Mouse (Mus musculus): ENCODE results near the gene Heatr9.
"Not testable (repeated sequence)": the region's sequence is repeated elsewhere in the genome, so short reads cannot be mapped to it uniquely, and the experiment has no call there.

Heatr9 gene

DNA sequence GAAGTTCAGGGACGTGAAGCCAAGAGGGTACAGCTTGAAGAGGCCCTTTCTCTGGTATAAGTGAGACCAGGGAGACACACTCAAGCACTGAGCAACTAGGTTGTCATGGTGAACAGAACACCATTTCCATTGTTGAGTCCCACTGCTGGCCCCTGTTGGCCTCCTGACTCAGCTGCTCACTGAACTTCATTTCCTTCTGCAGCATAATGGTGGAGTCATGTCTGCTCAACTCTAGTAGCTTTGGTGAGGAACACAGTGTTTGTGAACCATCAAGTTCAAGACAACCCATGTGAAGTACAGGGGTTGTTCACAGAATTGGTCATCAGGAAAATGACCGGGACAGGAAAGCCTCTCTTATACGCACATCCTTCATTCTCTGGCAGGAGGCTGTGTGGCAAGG lies at the start of gene Heatr9:
Gene Heatr9 (minus strand): TSS at position 101 of the 400 bp plus-strand sequence.
- no peak for DNase-seq (ENCODE audit: low spot score)

DNA sequence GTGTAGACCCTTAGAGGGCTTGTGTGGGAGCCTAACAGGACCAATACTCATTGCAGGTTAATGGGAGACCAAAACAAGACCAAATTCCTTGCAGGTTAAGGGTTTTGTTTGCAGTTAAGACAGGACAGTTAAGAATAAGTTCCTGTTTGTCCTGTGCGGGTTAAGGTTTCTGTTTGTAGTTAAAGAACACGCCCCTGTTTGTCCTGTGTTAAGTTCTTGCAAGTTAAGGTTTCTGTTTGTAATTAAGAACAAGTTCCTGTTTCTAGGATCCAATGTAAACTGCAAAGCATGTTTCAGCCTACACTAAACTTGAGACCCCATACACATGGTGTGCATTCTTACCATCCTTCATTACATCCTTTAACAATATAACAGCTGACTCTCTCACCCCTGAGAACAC lies 48.2 kb upstream of the Heatr9 start:
- no peak for DNase-seq (ENCODE audit: low spot score)

DNA sequence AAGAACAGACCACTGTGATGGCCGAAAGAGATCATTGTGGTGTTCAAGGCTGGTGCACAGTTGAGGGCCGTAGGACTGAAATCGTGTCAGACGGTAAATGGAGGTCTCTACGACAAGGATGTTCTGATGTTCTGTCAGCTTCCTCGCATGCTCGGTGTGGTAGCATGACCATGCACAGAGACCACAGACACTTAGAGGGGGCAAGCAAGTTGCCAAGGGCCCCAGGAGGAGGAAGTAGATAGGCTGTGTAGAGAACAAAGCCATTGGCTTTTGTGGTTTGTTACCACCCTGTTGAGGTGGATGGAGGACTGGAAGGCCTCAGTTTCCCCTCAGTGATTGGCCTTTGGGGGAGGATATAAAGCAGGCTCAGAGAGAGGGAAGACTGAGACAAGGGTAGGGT lies 47.3 kb upstream of the Heatr9 start:
- no peak for DNase-seq (ENCODE audit: low spot score)

DNA sequence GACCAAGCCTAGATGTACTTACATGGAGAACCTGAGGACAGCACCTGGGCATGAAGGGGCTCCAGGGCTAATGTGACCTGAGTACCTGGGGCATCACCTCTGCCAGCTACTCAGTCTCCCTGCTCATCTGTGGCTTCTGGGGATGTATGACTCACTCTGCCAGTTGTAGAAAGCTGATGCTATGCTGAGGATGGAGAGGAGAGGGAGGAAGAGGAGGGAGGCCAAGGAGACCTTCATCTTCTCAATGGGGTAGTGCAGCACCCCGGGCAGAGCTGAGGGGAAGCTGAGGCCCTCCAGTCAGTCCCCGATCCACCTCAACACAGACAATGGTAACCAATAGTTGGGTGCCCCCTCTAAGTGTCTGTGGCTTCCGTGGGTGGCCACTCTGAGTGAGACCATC lies 46.8 kb upstream of the Heatr9 start:
- no peak for DNase-seq (ENCODE audit: low spot score)

DNA sequence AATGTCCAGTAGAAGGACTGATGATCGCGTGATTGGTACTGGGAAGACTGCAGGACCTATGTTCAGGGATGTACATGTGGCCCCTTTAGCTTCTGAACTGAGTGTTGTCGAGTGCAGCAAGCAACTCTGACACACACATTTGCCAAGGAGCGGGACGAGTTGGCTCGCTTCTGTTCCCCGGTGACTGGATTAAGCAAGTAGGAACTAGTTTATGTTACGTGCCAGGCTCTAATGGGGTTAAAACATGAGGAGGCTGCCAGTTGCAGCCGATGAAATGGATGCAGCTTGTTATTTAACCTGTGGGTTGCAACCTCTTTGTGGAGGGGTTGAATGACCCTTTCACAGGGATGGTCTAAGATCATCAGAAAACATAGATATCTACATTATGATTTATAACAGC lies 46.1 kb upstream of the Heatr9 start:
- DNase-seq (ENCODE audit: low spot score): no peak

DNA sequence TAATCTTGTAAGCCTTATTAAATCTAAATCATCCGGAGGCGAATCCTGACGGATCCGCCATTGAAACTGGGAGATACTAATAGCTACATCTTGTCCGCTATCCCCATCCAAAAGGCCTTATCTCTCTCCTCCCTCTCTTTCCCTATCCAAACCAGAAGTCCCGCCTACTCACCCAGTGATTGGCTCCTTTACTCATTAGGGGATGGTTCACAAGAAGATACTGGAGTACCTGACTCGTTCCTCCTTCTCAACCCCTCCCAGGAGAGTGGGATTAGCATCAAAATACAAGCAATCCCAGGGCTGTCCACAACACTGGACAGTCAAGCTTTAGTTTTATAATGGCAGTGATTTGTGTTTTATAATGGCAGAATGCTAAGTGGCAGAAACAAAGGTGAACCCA lies 45.3 kb upstream of the Heatr9 start:
- DNase-seq (ENCODE audit: low spot score): no peak

DNA sequence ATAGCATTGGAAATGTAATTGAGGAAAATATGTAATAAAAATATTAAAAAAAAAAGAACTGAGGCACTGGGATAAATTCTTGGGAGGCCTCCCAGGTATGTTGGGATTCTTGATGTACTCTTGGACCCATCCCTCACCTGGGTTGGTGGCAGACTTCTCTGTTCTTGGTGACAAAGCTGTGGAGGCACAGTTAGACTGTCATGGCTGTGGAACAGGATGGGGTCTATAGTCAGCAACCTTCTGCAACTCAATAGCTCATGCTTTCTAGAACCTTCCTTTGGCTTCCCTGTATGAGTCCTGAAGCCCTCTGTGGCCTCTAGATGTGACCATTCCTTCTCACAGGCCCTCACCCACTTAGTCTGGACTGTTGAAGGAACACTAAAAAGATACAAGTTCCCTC lies 44.6 kb upstream of the Heatr9 start:
- DNase-seq (ENCODE audit: low spot score): no peak

DNA sequence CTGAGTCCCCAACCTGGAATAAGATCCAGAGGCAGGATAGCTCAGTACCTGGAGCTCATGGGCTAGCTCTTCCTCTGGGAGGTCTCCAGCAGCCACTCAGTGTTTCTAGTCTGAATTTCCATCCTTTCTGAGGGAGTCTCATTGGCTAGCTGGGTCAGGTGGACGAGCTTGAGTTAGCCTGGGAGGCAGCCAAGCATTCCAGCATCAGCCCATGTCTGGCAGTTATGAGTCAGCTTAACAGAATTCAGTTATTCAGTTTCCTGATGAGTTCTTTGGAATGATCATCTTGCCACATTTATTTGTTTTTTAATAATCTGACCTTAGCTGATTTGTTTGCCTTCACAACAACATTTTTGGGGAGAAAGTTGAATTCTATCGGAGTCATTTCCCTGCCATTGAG lies 41.8 kb upstream of the Heatr9 start:
- DNase-seq (ENCODE audit: low spot score): no peak

DNA sequence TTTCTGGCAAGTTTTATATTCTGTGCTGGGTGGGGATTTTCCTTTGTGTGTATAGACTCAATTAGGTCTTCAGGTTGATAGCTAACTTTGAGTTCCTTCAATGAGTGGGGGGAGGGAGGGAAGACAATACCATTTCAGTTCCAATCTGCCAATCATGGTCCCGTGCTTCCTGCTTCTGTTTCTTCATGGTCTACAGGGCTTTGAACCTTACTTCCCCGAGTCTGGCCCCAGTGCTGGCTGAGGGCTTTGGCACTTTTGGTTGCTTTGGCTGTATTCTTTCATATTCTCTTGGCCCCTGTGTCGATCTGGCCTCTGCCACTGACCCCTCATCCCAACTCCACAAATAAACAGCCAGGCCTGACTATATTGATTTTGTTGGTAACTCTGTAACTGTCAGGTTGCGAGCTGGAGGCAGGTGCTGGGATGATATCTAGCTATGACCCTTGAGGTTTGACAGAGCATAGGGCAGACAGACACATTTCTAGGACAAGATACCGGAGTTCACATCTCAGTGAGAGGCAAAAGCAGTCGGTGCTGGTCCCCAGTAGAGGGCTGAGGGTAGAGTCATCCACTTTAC lies 40.4 kb upstream of the Heatr9 start:
- DNase-seq (ENCODE audit: low spot score): no peak

DNA sequence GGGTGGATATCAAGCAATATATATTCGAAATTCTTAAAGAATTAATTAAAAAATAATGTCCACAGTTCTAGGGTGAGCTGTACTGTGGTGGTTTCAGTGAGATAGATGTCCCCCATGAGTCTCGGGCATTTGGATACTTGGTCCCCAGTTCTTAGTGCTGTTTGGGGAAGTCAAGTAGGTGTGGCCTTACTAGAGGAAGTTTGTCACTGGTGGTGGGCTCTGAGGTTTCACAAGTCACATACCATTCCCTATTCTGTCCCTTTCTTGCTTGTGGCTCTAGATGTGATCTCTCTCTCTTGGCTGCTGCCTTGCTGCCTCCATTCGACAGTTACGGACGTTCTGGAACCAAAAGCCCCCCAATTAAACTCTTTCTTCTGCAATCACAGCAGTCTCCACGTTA lies 38.4 kb upstream of the Heatr9 start:
- no peak for DNase-seq (ENCODE audit: low spot score)

DNA sequence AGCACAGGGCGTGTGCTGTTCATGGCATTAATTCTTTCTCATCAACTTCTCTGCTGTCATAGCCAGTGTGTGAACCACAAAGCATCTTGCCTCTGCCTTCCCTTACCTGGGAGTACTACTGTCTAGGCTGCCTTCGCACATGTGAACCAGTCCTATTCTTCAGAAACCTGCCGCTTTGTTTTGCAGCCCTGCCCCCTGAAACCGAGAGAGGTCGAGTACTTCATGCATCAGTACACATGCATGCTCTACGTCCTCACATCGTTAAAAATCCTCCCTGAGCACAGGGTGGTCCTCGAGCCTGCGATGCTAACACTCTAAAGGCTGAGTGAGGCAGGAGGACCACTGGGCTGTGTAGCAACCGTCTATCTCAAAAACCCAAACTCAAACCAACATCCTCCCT lies 35.1 kb upstream of the Heatr9 start:
- DNase-seq (ENCODE audit: low spot score): no peak

DNA sequence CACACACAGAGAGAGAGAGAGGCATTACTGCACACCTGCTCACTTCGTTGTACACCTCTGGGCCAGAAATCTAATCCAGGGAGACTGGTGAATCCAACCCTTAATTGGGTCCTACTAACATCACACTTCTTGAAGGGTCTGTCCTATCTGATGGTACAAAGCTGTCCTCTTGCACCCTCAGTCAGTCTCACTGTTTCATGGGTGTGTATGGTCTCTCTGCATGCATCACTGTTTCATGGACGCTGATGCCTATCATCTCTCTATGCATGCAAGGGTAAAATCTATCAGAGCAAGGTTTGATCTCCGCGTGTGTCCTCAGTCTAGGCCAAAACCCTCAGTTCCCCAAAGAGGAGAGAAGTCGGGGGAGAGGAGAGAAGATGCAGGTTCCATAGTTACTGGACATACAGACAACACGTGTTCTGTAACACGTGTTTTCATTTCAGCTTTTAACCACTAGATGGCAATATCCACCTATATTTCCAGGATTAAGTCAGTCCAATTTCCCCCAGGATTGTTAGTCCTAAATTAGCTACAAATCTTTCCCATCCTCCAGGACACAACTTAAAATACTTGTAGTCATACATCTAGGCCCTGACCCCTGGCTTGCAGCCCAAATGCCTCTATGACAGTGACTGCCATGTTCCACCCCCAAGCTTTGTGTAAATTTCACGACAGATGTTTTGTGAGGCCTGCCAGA lies 34.3 kb upstream of the Heatr9 start:
- no peak for DNase-seq (ENCODE audit: low spot score)

DNA sequence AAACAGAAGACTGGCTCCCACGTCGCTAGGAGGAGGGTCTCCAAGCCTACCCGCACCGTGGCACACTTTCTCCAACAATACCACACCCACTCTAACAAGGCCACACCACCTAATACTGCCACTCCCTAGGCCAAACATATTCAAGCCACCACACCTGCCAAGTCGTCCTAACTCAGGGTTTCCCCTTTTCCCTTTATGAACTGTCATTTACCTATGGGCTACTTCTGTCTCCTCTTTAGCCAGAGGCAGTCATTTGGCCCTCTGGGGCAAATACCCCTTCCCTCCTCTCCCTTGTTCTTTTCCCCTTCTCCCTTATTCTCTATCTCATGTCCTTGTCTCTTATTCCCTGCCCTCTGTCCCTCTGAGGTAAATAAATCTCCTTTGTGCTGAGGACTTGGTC lies 29.7 kb upstream of the Heatr9 start:
- no peak for DNase-seq (ENCODE audit: low spot score)

DNA sequence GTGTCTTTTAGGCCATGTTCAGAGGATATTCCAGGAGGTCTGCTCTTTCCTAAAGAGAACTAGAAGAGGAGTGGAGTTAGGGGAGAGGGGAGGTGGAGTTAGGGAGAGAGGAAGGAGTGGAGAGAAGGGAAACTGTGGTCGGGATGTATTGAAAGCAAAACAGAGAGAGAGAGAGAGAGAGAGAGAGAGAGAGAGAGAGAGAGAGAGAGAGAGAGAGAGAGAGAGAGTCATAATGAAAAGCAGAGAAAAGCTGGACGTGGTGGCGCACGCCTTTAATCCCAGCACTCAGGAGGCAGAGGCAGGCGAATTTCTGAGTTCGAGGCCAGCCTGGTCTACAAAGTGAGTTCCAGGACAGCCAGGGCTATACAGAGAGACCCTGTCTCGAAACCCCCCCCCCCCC lies 29.1 kb upstream of the Heatr9 start:
- DNase-seq (ENCODE audit: low spot score): not testable (repeated sequence)

DNA sequence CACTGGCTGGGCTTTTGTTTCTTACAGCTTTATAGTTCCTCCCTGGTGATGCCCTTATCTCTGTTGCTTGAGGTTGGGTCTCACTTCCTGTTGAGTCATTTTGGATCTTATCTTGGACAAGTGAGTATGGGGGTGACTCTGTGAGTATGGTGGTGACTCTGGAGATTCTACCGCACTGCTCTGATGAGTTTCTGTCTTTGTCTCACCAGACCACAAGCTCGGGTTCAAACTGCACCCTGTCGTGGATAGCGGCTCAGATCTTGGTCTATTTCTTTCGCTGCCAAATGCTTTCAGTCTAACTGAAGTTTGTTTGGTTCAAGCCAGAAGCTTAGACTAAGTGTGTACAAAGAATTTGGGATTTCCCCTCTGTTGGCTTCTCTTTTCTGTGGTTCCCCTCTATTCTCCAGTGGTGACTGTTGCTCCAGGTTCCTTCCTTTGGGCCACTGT lies 28.2 kb upstream of the Heatr9 start:
- DNase-seq (ENCODE audit: low spot score): peak; percentile 29

DNA sequence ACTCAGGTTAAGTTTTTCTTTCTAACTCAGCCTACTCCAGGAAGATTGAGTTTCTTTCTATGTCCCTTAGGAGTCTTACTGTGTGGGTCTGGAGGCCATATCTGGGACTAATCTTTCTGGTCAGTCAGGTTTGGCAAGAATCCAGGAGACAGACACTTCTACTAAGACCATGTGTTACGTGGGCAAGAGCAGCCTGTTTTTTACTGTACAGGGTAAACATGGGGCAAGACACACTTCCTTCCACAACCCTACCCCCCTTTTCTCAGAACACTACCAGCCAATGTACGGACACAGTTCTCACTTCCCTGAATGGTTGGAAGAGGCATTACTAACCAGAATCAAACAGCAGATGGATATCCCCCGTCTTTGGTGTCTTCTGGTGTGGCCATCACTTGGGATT lies 22.2 kb upstream of the Heatr9 start:
- DNase-seq (ENCODE audit: low spot score): no peak

DNA sequence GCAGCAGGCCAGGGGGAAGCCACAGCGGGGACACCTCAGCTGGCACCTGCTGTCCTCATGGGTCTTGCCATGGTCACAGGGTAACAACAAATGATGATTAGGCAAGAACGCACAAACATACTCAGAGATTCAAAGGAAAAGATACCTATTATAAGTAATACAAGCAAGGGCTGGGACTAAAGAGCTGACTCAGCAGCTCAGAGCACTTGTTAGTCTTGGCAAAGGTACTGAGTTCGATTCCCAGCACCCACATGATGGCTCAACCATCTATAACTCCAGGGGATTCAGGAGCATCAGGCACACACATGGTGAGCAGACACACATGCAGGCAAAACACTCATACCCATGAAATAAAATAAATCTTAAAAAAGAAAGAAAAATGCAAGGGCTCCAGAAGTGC lies 19.4 kb upstream of the Heatr9 start:
- DNase-seq (ENCODE audit: low spot score): no peak

DNA sequence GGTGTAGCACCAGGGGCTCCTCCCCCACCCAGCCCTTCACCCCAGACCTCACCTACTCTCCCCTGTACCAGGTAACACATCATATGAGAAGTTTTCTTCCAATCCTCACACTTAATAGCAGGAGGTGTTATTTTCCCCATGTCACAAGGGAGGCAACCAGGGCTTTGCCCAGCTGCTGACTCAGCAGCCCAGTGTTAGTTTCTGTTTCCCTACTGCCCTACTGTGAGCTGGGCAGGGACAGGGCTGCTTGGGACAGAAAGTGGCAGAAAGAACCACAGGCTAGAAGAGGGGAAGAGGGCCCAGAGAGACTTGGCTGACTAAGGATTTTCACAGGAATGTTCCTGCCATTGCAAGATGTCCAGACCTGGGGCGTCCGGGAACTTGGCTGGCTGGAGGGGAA lies 19.0 kb upstream of the Heatr9 start:
- DNase-seq (ENCODE audit: low spot score): no peak

DNA sequence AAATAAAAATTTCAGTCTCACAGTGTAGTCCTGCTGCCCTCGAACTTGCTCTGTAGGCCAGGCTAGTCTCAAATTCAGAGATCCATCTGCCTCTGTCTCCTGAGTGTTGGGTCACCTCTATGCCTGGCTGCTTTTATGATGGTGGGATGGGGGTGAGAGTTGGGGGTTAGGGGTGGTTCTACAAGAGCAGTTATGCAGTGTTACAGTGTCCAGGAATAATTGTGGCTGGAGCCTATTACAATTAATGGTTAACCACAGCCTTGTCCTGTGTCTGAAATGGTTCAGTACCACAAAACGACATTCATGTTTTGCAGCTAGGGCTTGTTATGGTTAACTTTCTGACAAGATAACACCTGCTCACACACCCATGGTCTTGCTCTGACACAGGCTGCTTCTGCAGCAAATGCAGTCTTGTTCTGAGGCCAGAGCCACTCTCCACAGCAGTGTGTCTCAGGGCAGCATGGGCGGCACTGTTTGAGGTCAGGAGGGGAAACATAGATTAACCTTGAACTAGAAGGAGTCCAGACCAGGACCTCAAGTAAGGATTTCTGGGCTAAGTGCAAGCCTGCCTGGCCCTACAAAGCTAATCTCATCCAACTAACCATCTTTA lies 16.8 kb upstream of the Heatr9 start:
- DNase-seq (ENCODE audit: low spot score): no peak

DNA sequence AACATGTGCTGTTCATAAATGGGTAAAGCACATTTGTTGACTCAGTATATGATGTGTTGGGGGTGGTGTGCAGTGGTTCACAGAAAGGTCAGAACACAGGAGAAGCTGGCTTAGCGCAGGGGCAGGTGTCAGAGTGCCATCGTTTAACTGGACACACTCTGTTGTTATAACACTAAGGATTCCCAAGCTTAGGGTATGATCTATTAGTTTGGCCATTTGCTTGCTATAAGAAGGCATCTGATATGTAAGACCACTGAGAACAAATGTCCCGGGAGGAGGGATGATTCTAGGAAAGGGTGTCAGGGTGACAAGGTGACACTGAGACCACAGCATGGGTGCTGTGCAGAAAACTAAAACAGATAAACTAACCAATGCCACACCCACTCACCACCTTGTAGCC lies 14.9 kb upstream of the Heatr9 start:
- no peak for DNase-seq (ENCODE audit: low spot score)

DNA sequence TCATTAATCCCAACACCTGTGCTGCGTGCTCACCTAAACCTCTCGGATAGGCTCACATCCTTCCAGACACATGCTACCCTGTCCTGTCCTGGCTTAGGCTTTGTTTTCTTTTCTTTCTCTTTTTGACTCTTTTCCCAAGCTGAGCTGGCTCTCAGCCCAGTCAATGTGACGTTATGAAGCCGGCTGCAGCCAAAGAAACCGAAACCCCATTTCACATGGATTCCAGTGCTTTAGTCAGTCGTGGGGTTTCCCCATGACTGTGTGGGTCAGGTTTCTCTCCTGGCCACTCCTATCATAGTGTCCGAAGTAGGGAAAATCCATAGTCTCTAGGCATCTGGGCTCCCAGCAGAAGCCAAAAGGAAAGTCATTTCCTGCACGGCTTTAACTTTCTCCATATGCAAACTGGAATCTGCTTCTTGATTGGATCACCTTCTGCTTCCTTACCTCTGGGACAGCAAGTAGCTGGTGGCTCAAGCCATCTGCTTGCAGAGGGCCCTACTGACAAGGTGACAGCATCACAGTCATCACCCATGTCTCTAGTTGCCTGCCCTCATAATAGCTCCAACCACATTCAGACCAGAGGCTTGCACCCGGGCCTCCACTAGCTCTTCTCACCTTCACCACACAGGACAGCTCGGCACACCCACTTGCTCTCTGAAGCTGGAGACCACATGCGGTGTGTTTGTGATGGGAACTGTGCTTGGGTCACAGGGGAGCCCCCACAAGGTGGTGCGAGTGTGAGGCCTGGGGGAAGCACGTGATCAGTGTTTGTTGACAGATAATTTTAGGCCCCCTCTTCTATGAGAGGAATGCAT lies 12.8 kb upstream of the Heatr9 start:
- DNase-seq (ENCODE audit: low spot score): peak; percentile 65

DNA sequence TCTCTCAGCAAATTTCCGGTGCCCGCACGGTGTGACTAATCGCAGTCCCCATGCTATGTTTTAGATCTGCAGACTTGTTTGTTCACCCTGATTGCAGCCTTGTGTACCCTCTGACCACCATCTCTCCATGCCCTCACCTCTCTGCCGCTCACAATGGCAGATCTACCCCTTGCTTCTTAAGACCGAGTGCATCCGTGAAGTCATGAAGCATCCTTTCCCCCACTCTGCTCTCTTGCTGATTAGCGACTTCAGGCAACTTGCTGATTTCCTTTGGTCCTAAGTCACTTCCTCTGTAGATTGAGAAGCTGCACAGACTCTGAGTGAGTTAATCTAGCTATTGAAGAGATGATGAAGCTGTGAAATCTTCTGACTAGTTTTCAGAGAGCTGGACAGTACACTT lies 12.2 kb upstream of the Heatr9 start:
- no peak for DNase-seq (ENCODE audit: low spot score)

DNA sequence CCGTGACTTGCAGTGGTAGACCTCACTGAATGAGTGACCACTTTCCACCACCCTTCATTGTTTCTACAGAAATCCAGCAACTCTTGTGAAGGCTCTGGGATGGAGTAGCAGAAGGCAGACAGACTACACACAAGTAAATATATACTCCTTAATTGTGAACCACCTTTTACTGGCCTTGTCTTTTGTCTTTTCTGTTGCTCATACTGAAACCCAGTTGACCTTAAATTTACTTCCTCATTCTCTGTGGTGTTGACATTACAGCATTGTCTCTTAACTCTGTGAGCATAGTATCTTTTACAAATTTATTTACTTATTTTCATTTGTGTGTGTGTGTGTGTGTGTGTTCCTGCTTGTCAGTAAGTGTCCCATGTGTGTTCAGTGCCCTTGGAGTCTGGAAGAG lies 11.2 kb upstream of the Heatr9 start:
- DNase-seq (ENCODE audit: low spot score): no peak
